Mouse (Mus musculus) splenic B cell, adult 2 months (primary cell): ENCODE data around the gene Olfr768.
"Not testable (repeated sequence)": the region's sequence is repeated elsewhere in the genome, so short reads cannot be mapped to it uniquely, and the experiment has no call there.

Experiments used
- DNase-seq: peaks from one replicate; pipeline ENCODE4 v3.0.0-alpha.2; 2011; ENCODE audit warnings: low read depth, low spot score
- H3K27me3 ChIP-seq: 2 replicates; pipeline ENCODE4 v1.6.1; 2012; ENCODE audit warnings: mild to moderate bottlenecking, low read length, moderate library complexity, mixed read lengths; ENCODE audit not compliant: control insufficient read depth, poor library complexity, insufficient read depth, severe bottlenecking
- H3K36me3 ChIP-seq: 2 replicates; pipeline ENCODE4 v1.6.1; 2012; ENCODE audit warnings: mild to moderate bottlenecking, low read length, moderate library complexity, mixed read lengths; ENCODE audit not compliant: control insufficient read depth, poor library complexity, insufficient read depth, severe bottlenecking

The Olfr768 gene

DNA sequence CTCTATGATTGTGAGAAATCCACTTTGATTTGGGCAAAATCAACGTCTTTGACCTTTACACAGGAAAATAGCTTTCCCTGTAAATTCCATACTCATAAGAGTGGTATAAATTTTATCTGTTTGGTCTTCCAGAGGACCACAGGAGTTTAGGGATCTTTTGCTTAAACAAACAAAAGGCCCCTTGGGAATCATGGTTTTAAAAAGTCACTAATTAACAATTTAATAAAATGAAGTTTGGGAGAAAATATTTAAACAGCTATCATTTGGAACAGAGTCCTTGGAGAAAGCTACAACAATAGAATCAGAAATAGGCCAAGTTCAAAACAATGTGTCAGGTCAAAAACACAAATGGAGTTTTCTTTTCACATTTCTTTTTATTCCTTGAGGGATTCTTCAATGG, at the start of gene Olfr768:
Olfr768 (minus strand) TSS at position 101 of the 400 bp plus-strand sequence.
- Histone ChIP-seq H3K36me3 (no peaks in the 10 kb centered on the region), H3K27me3 (no peaks in the 10 kb centered on the region)
- DNase-seq = no peak

DNA sequence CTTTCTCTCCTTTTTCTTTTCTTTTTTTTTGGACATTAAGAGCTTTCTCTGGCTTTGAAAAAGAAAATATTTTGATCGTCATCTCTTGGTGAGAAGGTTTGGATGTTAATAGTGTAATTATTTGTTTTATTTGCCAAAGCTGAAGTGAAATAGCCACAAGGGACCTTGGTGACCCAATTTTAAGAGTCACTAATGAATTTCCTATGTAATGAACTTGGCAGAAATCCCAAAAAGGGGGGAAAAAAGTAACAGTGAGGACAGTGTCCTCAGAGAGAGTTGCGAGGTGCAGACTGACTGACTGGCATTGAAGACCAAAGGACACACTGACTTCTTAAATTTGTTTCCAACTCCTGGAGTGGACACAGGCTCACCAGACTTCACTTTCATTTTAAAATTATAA, 39.7 kb upstream of the Olfr768 start, which contains the start of gene Olfr770:
Olfr770 (minus strand) TSS at position 101 of the 400 bp plus-strand sequence.
- Histone ChIP-seq H3K27me3 (no peaks in the 10 kb centered on the region), H3K36me3 (no peaks in the 10 kb centered on the region)
- no peak for DNase-seq

DNA sequence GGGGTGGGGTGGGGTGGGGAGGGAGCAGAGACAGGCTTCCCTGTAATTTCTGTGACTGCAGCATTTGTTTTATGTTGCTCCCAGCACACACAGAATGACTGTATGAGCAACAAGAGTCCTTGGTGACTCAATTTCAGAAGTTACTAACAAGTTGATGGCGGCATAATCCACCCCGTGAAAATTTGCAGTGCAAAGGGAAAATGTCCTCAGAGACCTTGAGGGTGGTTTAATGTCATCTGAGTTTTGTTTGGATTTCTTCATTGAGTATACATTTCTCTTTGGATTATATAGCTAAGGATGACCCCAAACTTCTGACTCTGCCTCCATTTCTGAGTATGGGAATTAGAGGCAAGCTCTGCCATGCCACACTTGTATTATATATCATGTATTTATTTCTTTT, 18.6 kb upstream of the Olfr768 start, which contains the start of gene Olfr769:
Olfr769 (minus strand) TSS at position 101 of the 400 bp plus-strand sequence.
- H3K27me3 ChIP-seq = no peaks in the 10 kb centered on the region
- H3K36me3 ChIP-seq = no peaks in the 10 kb centered on the region
- no peak for DNase-seq

DNA sequence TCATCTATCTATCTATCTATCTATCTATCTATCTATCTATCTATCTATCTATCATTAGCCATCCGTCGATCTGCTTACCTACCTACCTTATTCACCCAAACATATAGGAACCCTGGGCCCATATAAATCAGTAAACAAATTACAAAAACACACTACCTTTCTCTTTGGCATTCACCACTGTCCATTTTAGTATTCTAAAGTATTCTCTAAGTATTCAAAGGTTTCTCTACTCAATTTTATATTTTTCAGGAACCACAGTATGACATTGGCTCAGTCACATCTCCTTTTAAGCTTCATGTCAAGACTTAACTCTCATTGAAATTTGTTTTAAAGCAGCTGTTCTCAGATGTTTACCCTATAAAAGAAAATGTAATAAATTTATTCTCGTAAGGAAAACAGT, 16.0 kb upstream of the Olfr768 start:
- Histone ChIP-seq H3K27me3 (no peaks in the 10 kb centered on the region), H3K36me3 (no peaks in the 10 kb centered on the region)
- no peak for DNase-seq

DNA sequence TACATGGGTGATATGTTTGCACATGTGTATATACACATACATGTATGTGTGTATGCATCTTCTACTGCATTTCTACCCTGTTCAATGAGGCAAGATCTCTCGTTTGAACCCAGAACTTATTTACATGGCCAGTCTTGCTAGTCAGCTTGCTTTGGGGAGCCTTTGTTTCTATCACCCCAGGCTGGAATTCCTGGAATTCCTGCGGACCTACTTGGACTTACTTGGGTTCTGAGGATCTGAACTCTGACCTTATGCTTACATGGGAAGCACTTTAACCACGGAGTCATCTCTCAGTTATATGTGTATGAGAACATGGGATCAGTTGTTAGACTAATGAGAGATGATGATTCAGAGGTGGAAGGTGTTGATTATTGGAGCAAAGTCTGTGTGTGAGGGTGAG, 2.1 kb upstream of the Olfr768 start:
- Histone ChIP-seq H3K27me3 (no peaks in the 10 kb centered on the region), H3K36me3 (no peaks in the 10 kb centered on the region)
- DNase-seq = no peak

DNA sequence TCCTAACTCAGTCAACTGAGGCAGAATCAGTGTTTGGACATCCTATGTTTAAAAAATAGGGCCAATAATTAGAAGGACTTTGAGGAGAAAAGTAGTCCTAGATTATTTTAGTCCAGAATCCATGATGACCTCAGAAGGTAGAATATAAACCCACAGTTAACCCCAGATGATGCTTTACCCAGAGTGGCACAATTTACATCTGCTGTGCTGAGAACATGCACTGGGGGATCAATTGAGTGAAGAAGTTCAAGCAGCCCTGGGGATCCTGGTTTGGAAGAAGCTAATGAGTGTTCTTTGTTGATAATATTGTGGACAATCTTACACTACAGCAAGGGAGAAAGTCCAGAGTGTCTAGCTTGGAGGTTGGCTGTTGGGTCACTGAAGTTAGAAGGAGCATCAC, 16.4 kb downstream of the Olfr768 start, which contains the start of gene Olfr767:
Olfr767 (minus strand) TSS at position 101 of the 400 bp plus-strand sequence.
- not testable (repeated sequence) for H3K36me3 ChIP-seq, H3K27me3 ChIP-seq, DNase-seq

DNA sequence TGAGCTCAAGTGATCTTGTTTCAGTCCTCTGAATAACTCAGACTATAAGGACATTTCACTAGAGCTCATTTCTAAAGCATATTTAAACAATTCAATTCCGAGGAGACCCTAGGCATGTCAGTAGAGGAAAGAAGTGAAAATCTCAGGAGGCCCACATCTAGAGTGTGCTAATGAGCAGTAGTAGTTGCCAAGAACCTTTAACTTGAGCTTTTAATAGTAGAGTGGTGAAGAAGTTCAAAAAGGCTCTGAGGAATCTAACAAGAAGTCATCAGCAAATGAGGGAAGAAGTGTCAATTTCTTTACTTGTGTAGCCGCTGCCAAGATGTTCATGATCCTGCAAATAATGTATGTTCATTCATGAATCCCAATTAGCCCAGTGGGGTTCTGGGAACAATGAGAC, 30.3 kb downstream of the Olfr768 start, which contains the start of gene Olfr766-ps1:
Olfr766-ps1 (minus strand) TSS at position 101 of the 400 bp plus-strand sequence.
- DNase-seq = no peak
- H3K27me3 ChIP-seq = no peaks in the 10 kb centered on the region
- no peaks in the 10 kb centered on the region for H3K36me3 ChIP-seq

DNA sequence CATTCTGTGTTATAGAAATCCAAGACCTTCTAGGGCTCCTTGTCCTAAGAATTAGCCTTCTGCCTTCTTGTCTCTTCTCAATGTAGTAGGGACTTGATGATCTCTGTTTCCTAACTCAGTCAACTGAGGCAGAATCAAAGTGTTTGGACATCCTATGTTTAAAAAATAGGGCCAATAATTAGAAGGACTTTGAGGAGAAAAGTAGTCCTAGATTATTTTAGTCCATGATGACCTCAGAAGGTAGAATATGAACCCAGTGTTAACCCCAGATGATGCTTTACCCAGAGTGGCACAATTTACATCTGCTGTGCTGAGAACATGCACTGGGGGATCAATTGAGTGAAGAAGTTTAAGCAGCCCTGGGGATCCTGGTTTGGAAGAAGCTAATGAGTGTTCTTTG, 49.3 kb downstream of the Olfr768 start, which contains the start of gene Olfr765:
Olfr765 (minus strand) TSS at position 101 of the 400 bp plus-strand sequence.
- not testable (repeated sequence) for H3K27me3 ChIP-seq, DNase-seq, H3K36me3 ChIP-seq
